Mouse (Mus musculus) intestine, embryonic 16.5 days (tissue): Measurements from ENCODE around the gene Tff3. TPM values are rescaled to one million over a fixed set of nuclear protein-coding genes. Genes with fewer than 3 reads are reported as not detected.
A peak's percentile ranks its signal among the peaks of the same experiment; 100 is the strongest.

ENCODE experiments used
- ATAC-seq: fragments of 200-750 bp; cut with Nextera tagmentation; 2 replicates; pipeline ENCODE4 v1.8.0; 2017; ENCODE audit warnings: moderate TSS enrichment, moderate library complexity
- H3K27ac ChIP-seq: fragments of 300-500 bp; sonication (generic); 2 replicates; pipeline ENCODE4 v1.5.1; 2014; ENCODE audit warnings: mild to moderate bottlenecking, low read length
- H3K27me3 ChIP-seq: fragments of 300-500 bp; sonication (generic); replicated peaks from 2 replicates; pipeline ENCODE4 v1.6.1; 2014; ENCODE audit warnings: low read length, control low read depth, mixed read lengths; ENCODE audit not compliant: control insufficient read depth, insufficient read depth
- H3K36me3 ChIP-seq: fragments of 300-500 bp; sonication (generic); 2 replicates; pipeline ENCODE4 v1.6.1; 2014; ENCODE audit warnings: low read length, control low read depth; ENCODE audit not compliant: control insufficient read depth, insufficient read depth
- H3K4me1 ChIP-seq: fragments of 300-500 bp; sonication (generic); 2 replicates; pipeline ENCODE4 v1.6.1; 2014; ENCODE audit warnings: low read length, control low read depth, mixed read lengths; ENCODE audit not compliant: control insufficient read depth, insufficient read depth
- H3K4me2 ChIP-seq: fragments of 300-500 bp; sonication (generic); 2 replicates; pipeline ENCODE4 v1.6.1; 2014; ENCODE audit warnings: low read depth, low read length, control low read depth
- H3K4me3 ChIP-seq: fragments of 300-500 bp; sonication (generic); 2 replicates; pipeline ENCODE4 v1.5.1; 2014; ENCODE audit warnings: mild to moderate bottlenecking, low read length
- H3K9ac ChIP-seq: fragments of 300-500 bp; sonication (generic); 2 replicates; pipeline ENCODE4 v1.6.1; 2014; ENCODE audit warnings: low read depth, low read length
- H3K9me3 ChIP-seq: fragments of 300-500 bp; sonication (generic); 2 replicates; pipeline ENCODE4 v1.6.1; 2016; ENCODE audit warnings: low read length, control low read depth; ENCODE audit not compliant: control insufficient read depth
- WGBS: fragments of 180-500 bp; shearing (Covaris S2); extraction: QIAGEN DNeasy Blood & Tissue Kit; methylation state at CpG from one replicate; pipeline ENCODE4 v1.1.7; 2014; 5-methylcytosine and 5-hydroxymethylcytosine counted together
- polyA plus RNA-seq: library from polyadenylated mRNA; unstranded; fragments of >200 nt; fragmentation: Nextera tagmentation; extraction: Ambion mirVana; gene quantifications from 2 replicates; pipeline ENCODE4 v1.2.1, GENCODE M21; 2015

Tff3 gene
- polyA plus RNA-seq: 1,304 and 1,371 TPM in 2 replicates

GRCm38 (mm10) chr17:31129452-31129851 is at the start of gene Tff3:
Gene Tff3, minus strand, starts transcription at chr17:31129646.
- no peak within 1 kb of the TSS for H3K27ac ChIP-seq
- ATAC-seq: peak; percentile 69
- no peaks in the 10 kb centered on the region for H3K27me3 ChIP-seq
- peaks cover 10% of the 10 kb centered on the region for H3K4me1 ChIP-seq
- no peak within 1 kb of the TSS for H3K4me2 ChIP-seq
- H3K4me3 ChIP-seq: peak within 1 kb of the TSS; percentile 19; the same call in 1 of the 2 replicates
- WGBS: 12% methylated on average over 2 of the region's 2 CpGs
- H3K9me3 ChIP-seq: no peaks in the 10 kb centered on the region
- H3K9ac ChIP-seq: 0 out of 2 replicates have a peak within 1 kb of the TSS, but pooled peaks have one; percentile 14
- H3K36me3 ChIP-seq: no peaks in the 10 kb centered on the region

GRCm38 (mm10) chr17:31176321-31176720 is 46.9 kb upstream of the Tff3 start:
- H3K36me3 ChIP-seq: no peaks in the 10 kb centered on the region
- H3K9me3 ChIP-seq: no peaks in the 10 kb centered on the region
- no peaks in the 10 kb centered on the region for H3K27me3 ChIP-seq
- no peak overlapping the region for H3K4me2 ChIP-seq
- no peak overlapping the region for H3K9ac ChIP-seq
- no peak overlapping the region for H3K27ac ChIP-seq
- H3K4me3 ChIP-seq: no peak overlapping the region
- no peaks in the 10 kb centered on the region for H3K4me1 ChIP-seq
- ATAC-seq: no peak
- 81% methylated on average over 4 of the region's 4 CpGs for WGBS

GRCm38 (mm10) chr17:31169796-31170195 is 40.4 kb upstream of the Tff3 start:
- H3K9ac ChIP-seq: no peak overlapping the region
- H3K4me3 ChIP-seq: no peak overlapping the region
- 69% methylated on average over 5 of the region's 5 CpGs for WGBS
- no peak overlapping the region for H3K27ac ChIP-seq
- H3K4me2 ChIP-seq: no peak overlapping the region
- no peaks in the 10 kb centered on the region for H3K4me1 ChIP-seq
- no peaks in the 10 kb centered on the region for H3K27me3 ChIP-seq
- no peaks in the 10 kb centered on the region for H3K9me3 ChIP-seq
- no peak for ATAC-seq
- no peaks in the 10 kb centered on the region for H3K36me3 ChIP-seq

- Histone ChIP-seq H3K27ac (no peak within 1 kb of the TSS), H3K9me3 (no peaks in the 10 kb centered on the region), H3K4me3 (no peak within 1 kb of the TSS), H3K27me3 (no peaks in the 10 kb centered on the region), H3K36me3 (no peaks in the 10 kb centered on the region), H3K4me1 (no peaks in the 10 kb centered on the region), H3K4me2 (no peak within 1 kb of the TSS), H3K9ac (no peak within 1 kb of the TSS)
- 75% methylated on average over 6 of the region's 6 CpGs for WGBS
- ATAC-seq: no peak
Observed at GRCm38 (mm10) chr17:31165127-31165526, 35.7 kb upstream of the Tff3 start, which contains the start of gene Tff1. Gene Tff1, minus strand, starts transcription at chr17:31165277.

GRCm38 (mm10) chr17:31163821-31164220 is 34.4 kb upstream of the Tff3 start:
- Histone ChIP-seq H3K27me3 (no peaks in the 10 kb centered on the region), H3K4me3 (no peak overlapping the region), H3K4me2 (no peak overlapping the region), H3K9me3 (no peaks in the 10 kb centered on the region), H3K27ac (no peak overlapping the region), H3K36me3 (no peaks in the 10 kb centered on the region), H3K4me1 (no peaks in the 10 kb centered on the region), H3K9ac (no peak overlapping the region)
- 79% methylated on average over 2 of the region's 2 CpGs for WGBS
- ATAC-seq: no peak

GRCm38 (mm10) chr17:31162607-31163006 is 33.2 kb upstream of the Tff3 start:
- Histone ChIP-seq H3K36me3 (no peaks in the 10 kb centered on the region), H3K4me1 (no peaks in the 10 kb centered on the region), H3K27ac (no peak overlapping the region), H3K27me3 (no peaks in the 10 kb centered on the region), H3K9me3 (no peaks in the 10 kb centered on the region), H3K4me2 (no peak overlapping the region), H3K9ac (no peak overlapping the region), H3K4me3 (no peak overlapping the region)
- WGBS: 81% methylated on average over 12 of the region's 12 CpGs
- ATAC-seq: no peak

GRCm38 (mm10) chr17:31160291-31160690 is 30.8 kb upstream of the Tff3 start:
- Histone ChIP-seq H3K27ac (no peak overlapping the region), H3K36me3 (no peaks in the 10 kb centered on the region), H3K4me3 (no peak overlapping the region), H3K4me2 (no peak overlapping the region), H3K9me3 (no peaks in the 10 kb centered on the region), H3K9ac (no peak overlapping the region), H3K4me1 (0 out of 2 replicates have a peak, but pooled peaks cover 3% of the 10 kb centered on the region), H3K27me3 (no peaks in the 10 kb centered on the region)
- 84% methylated on average over 4 of the region's 4 CpGs for WGBS
- no peak for ATAC-seq

- Histone ChIP-seq H3K4me2 (no peak overlapping the region), H3K4me3 (no peak overlapping the region), H3K27ac (no peak overlapping the region), H3K9me3 (no peaks in the 10 kb centered on the region), H3K9ac (no peak overlapping the region), H3K4me1 (0 out of 2 replicates have a peak, but pooled peaks cover 3% of the 10 kb centered on the region), H3K27me3 (no peaks in the 10 kb centered on the region), H3K36me3 (no peaks in the 10 kb centered on the region)
- ATAC-seq: no peak
- WGBS: 81% methylated on average over 6 of the region's 6 CpGs
Observed at GRCm38 (mm10) chr17:31157921-31158320, 28.5 kb upstream of the Tff3 start.

GRCm38 (mm10) chr17:31153785-31154184 is 24.3 kb upstream of the Tff3 start:
- H3K36me3 ChIP-seq: no peaks in the 10 kb centered on the region
- H3K9ac ChIP-seq: no peak overlapping the region
- H3K9me3 ChIP-seq: no peaks in the 10 kb centered on the region
- no peaks in the 10 kb centered on the region for H3K27me3 ChIP-seq
- H3K4me2 ChIP-seq: no peak overlapping the region
- no peak overlapping the region for H3K4me3 ChIP-seq
- no peak overlapping the region for H3K27ac ChIP-seq
- WGBS: 66% methylated on average over 8 of the region's 8 CpGs
- H3K4me1 ChIP-seq: 0 out of 2 replicates have a peak, but pooled peaks cover 3% of the 10 kb centered on the region
- no peak for ATAC-seq

- Histone ChIP-seq H3K4me1 (0 out of 2 replicates have a peak, but pooled peaks cover 3% of the 10 kb centered on the region), H3K4me3 (no peak overlapping the region), H3K27ac (no peak overlapping the region), H3K9me3 (no peaks in the 10 kb centered on the region), H3K27me3 (no peaks in the 10 kb centered on the region), H3K9ac (no peak overlapping the region), H3K4me2 (no peak overlapping the region), H3K36me3 (no peaks in the 10 kb centered on the region)
- ATAC-seq: peak; percentile 60; the same call in 1 of the 2 replicates
- 57% methylated on average over 9 of the region's 9 CpGs for WGBS
Observed at GRCm38 (mm10) chr17:31152966-31153499, 23.6 kb upstream of the Tff3 start.
